Mouse (Mus musculus): ENCODE measurements around the gene Cldn16.

DNA sequence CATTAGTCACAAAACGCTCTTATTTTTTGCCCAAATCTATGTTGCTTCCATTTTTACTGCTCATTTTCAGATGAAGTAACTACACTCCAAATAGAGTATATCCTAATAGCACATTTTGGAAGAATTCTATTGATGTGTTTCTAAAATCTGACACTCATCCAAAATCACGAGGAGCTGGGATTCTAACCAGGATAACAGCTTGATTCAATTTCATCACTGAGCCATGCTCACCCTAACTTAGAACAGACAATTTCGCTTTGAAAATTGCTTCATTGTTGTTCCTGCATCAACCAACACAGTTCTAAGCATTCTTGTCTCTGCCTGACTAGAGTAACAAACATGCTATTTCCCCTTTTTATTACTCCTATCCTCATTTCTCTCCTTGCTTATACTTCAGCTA, 44.3 kb upstream of the Cldn16 start:
- TF ChIP-seq CTCF (IDR thresholded peaks at IDR 0.05; ENCODE audit: low read depth, low read length) (no peak), POLR2A (IDR thresholded peaks at IDR 0.05; ENCODE audit: insufficient read depth, low read length) (no peak)

Measured in ES-Bruce4 (cell line).